Mouse (Mus musculus) brain, embryonic 14.5 days (tissue): ENCODE data around the gene Hdac7.

Experiments
- CTCF ChIP-seq: fragments of 200-500 bp; IDR thresholded peaks from 2 replicates; pipeline ENCODE4 v1.5.1; 2012; ENCODE audit warnings: inconsistent platforms, mild to moderate bottlenecking, moderate library complexity, borderline replicate concordance; ENCODE audit not compliant: insufficient read depth, insufficient read length; ENCODE audit errors: extremely low read depth
- POLR2A ChIP-seq: fragments of 200-500 bp; IDR thresholded peaks from 2 replicates; pipeline ENCODE4 v1.6.1; 2012; ENCODE audit warnings: mild to moderate bottlenecking, inconsistent platforms, borderline replicate concordance; ENCODE audit not compliant: poor library complexity, insufficient read depth, insufficient read length, severe bottlenecking; ENCODE audit errors: extremely low read depth

- TF ChIP-seq POLR2A (no peak), CTCF (no peak)
These were observed 13.5 kb downstream of the Hdac7 start for GRCm38 (mm10) chr15:97830788-97831241.
